Mouse (Mus musculus) erythroblast, embryonic 14.5 days (primary cell): ENCODE measurements at regions not wholly inside any gene's neighbourhood (a gene's known extent, or its start where the extent isn't known, plus 50 kb on each side); places are given as distances from the start of the nearest gene placed in this dataset.

Source experiments
- H3K27me3 ChIP-seq: 2 replicates; pipeline ENCODE4 v1.6.1; 2012; ENCODE audit warnings: inconsistent platforms; ENCODE audit not compliant: control insufficient read depth
- H3K36me3 ChIP-seq: 2 replicates; pipeline ENCODE4 v1.6.1; 2012; ENCODE audit warnings: mild to moderate bottlenecking, inconsistent platforms; ENCODE audit not compliant: control insufficient read depth
- H3K4me1 ChIP-seq: 2 replicates; pipeline ENCODE4 v1.6.1; 2012; ENCODE audit warnings: inconsistent platforms; ENCODE audit not compliant: control insufficient read depth
- H3K4me3 ChIP-seq: replicated peaks from 2 replicates; pipeline ENCODE3; 2012; ENCODE audit warnings: moderate library complexity, mild to moderate bottlenecking, inconsistent platforms
- H3K9me3 ChIP-seq: 2 replicates; pipeline ENCODE4 v1.6.1; 2012; ENCODE audit warnings: low read length, inconsistent platforms, mixed read lengths; ENCODE audit not compliant: control insufficient read depth
- GATA1 ChIP-seq: IDR thresholded peaks from 2 replicates; pipeline ENCODE4 v1.6.1; 2012; ENCODE audit warnings: low read length, inconsistent platforms, mixed read lengths
- TAL1 ChIP-seq: IDR thresholded peaks from 3 replicates; pipeline ENCODE4 v1.6.1; 2012; ENCODE audit warnings: low read length, inconsistent platforms, mixed read lengths

DNA sequence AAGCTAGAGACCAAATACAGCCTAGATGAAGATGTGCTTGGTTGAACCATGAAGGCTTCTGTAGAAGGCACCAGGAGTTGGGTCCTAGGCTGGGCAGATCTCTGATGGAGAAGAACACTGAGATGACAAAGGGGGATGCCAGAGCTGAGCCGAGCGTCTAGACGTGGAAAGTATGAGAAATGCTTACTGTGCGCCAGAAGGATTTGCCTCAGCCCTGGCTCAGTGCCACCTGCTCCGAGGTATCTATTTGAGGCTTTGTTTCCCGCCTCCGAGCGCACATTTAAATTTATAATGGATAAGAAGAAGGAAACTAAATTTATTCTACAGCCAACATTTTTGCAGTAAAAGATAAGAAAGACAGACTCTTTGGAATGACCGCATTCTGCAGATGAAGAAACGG, 317.2 kb upstream of the Runx1 start:
- Histone ChIP-seq H3K4me3 (no peak overlapping the region), H3K9me3 (no peaks in the 10 kb centered on the region), H3K4me1 (peaks cover 45% of the 10 kb centered on the region), H3K36me3 (no peaks in the 10 kb centered on the region), H3K27me3 (peaks cover 44% of the 10 kb centered on the region)
- no peak for TF ChIP-seq GATA1
- TF ChIP-seq TAL1, result no peak

DNA sequence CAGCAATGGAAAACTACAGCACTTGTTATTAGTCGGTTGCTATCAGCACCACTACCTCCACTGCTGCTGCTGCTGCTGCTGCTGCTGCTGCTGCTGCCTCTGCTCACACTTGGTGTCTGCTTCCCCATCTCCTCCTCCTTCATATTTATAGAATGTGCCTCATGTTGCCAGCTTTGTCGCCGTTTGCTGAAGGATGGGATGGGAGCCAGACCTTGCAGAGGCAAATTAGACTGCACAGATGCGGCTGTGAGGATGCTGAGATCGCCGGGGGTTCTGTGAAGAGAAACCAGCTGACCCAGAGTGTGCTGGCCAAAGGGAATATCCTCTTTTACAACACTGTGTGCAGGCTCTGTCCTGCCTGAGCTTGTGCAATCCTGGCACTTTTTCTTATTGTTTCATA, 316.0 kb upstream of the Runx1 start:
- Histone ChIP-seq H3K4me1 (peaks cover 44% of the 10 kb centered on the region), H3K36me3 (no peaks in the 10 kb centered on the region), H3K27me3 (peaks cover 53% of the 10 kb centered on the region), H3K9me3 (no peaks in the 10 kb centered on the region), H3K4me3 (no peak overlapping the region)
- TF ChIP-seq TAL1, result no peak
- TF ChIP-seq GATA1, result no peak

DNA sequence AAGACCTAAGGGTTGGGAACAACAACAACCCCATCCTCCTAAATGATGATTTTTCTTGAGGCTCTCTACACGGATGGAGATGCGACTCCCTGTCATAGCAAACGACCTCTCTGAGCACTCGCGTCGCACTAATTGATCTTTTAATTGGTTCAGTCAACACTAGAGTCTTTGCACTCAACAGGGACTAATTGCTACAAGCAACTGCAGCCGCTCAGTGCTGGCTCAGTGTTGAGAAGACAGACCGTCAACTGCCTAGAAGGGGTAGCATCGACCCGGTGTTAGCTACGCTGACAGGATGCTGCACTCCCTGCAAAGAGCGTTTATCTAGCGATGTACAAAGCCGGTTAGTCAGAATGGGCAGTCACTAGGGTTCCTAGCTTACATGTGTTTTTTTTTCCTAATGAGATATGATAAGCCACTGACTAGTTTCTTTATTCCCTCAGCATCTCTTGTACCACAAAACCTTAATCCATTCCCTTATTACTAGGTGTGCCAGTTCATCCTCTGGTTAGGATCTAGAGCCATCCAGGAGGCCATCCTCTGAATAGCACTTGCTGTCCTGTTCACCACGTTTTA, 314.7 kb upstream of the Runx1 start:
- peaks cover 36% of the 10 kb centered on the region for H3K4me1 ChIP-seq
- H3K36me3 ChIP-seq, result no peaks in the 10 kb centered on the region
- H3K4me3 ChIP-seq, result no peak overlapping the region
- no peaks in the 10 kb centered on the region for H3K9me3 ChIP-seq
- peaks cover 53% of the 10 kb centered on the region for H3K27me3 ChIP-seq
- no peak for TF ChIP-seq TAL1
- TF ChIP-seq GATA1, result no peak

DNA sequence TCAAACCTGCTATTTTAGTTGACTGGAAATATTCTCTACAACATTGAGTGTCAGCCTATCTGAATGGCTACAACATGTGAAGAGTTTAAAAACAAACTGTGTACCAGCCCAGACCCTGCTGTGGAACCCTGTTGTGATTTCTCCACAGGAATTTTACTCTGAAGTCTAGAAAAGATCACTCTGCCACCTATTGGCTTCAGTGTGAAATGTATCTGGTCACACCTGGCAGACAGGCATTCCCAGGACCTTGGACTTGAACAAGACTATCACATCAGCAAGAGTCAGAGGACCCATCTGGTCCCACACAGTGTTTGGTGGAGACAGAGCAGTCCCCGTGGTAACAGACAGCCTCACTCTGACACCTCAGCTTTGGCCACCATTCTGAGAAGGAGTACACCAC, 311.3 kb upstream of the Runx1 start:
- peaks cover 45% of the 10 kb centered on the region for H3K4me1 ChIP-seq
- peaks cover 43% of the 10 kb centered on the region for H3K27me3 ChIP-seq
- H3K4me3 ChIP-seq, result no peak overlapping the region
- H3K36me3 ChIP-seq, result no peaks in the 10 kb centered on the region; the same call in 1 of the 2 replicates
- TF ChIP-seq GATA1, result no peak
- no peaks in the 10 kb centered on the region for H3K9me3 ChIP-seq

DNA sequence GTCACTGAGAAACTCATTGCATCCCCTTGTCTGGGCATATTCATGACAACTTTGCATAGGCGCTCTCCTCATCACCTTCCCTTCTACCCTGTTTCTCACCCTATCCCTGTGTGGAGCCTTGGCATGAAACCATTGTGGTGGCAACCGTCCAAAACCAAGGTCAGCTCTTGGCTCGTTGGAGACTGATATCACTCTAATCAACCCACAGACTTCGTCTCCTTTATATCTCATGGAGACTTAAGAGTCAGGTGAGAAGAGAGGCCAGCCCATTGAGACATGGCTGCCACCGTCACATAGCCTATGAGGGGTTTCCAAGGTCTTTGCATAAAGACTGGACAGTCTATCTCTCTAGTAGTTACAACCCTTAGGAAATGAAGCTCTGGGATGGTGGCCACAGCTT, 305.5 kb upstream of the Runx1 start:
- Histone ChIP-seq H3K9me3 (no peaks in the 10 kb centered on the region), H3K27me3 (no peaks in the 10 kb centered on the region), H3K36me3 (peaks cover 7% of the 10 kb centered on the region; the same call in 1 of the 2 replicates), H3K4me1 (peaks cover 90% of the 10 kb centered on the region), H3K4me3 (no peak overlapping the region)
- no peak for TF ChIP-seq TAL1
- no peak for TF ChIP-seq GATA1

DNA sequence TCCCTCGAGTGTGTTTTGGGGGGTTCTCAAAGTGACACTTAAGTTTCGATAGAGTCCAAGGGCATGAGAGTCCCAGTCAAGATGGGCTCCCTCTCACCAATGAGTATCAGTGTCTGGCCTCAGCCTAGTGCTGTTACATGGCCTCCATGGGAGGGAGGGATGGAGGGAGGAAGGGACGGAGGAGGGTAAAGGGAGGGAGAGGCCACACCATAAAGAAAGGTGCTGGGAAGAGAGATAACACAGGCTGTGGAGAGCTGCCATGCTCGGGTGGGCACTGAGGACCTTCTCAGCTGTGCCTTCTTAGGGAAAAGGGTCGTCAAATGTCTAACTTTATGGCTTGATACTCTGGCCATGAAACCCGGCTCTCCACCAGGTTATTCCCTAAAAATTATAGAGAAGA, 304.7 kb upstream of the Runx1 start:
- peaks cover 7% of the 10 kb centered on the region for H3K36me3 ChIP-seq
- H3K4me1 ChIP-seq, result peaks cover 92% of the 10 kb centered on the region
- H3K4me3 ChIP-seq, result no peak overlapping the region

DNA sequence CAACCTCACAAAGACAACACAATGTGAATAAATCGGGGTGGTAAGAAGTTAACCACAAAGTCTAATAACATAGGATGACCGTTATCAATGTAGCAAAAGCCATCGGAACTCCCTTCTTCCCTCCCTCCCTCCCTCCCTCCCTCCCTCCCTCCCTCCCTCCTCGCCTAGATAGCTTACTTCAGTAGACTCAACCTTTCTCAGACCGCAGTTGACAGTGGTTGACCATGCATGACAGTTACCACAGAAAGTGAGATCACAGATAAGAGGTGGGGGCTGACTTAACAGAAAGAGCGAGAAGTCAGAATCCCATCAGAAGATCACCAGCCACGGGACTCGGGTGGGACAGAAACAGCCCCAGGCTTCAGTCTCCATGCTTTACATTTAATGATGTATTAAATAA, 297.8 kb upstream of the Runx1 start:
- no peaks in the 10 kb centered on the region; the same call in none of the 2 replicates for H3K36me3 ChIP-seq
- peaks cover 61% of the 10 kb centered on the region for H3K4me1 ChIP-seq
- H3K27me3 ChIP-seq, result peaks cover 31% of the 10 kb centered on the region
- H3K4me3 ChIP-seq, result no peak overlapping the region
- no peaks in the 10 kb centered on the region for H3K9me3 ChIP-seq
- no peak for TF ChIP-seq TAL1
- no peak for TF ChIP-seq GATA1

More for the DNA sequence above, 304.7 kb upstream of the Runx1 start:
- TF ChIP-seq GATA1, result no peak; the same call in 1 of the 2 replicates
- no peak for TF ChIP-seq TAL1
- Histone ChIP-seq H3K9me3 (no peaks in the 10 kb centered on the region), H3K27me3 (no peaks in the 10 kb centered on the region)

DNA sequence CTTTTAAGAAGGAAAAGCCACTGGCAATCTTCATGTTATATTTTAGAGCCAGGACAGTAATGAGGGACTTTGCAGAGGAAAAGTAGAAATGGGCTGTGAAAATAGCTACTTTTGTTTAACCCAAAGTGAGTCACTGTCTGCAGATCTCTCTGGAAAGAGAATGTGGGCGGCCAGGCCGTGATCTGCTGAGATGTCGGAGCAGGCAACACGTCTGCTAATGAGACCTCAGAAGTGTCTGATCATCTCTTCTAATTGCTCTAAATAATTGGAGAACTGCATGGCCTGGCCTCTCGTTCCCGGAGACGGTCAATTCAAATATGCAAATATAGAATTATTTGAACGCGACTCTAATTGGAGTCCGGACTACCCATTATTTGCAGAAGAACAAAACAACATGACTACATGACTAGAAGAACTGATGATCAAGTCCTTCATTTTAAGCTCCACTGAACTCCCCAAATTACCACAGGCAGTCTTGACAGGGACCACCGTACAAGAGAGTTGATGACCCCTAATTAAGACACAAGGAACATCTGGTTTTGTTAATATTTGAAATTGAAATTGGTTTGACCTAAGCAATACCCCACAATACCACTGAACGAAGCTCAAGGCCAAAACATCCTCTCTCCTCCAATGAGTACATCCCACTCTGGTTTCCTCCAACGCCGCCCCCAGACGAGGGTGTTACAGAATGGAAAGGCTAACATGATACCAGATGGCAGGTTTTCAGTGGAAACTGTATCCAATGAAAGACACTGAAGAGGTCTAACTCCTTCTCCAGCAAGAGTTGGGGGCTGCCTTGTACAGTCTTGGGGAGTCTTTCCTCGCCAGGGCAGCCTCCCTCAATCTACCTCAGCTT, 290.4 kb upstream of the Runx1 start:
- no peaks in the 10 kb centered on the region for H3K36me3 ChIP-seq
- H3K27me3 ChIP-seq, result peaks cover 54% of the 10 kb centered on the region
- TF ChIP-seq TAL1 (no peak), GATA1 (no peak)
- H3K9me3 ChIP-seq, result peaks cover 6% of the 10 kb centered on the region
- H3K4me3 ChIP-seq, result no peak overlapping the region
- H3K4me1 ChIP-seq, result no peaks in the 10 kb centered on the region

DNA sequence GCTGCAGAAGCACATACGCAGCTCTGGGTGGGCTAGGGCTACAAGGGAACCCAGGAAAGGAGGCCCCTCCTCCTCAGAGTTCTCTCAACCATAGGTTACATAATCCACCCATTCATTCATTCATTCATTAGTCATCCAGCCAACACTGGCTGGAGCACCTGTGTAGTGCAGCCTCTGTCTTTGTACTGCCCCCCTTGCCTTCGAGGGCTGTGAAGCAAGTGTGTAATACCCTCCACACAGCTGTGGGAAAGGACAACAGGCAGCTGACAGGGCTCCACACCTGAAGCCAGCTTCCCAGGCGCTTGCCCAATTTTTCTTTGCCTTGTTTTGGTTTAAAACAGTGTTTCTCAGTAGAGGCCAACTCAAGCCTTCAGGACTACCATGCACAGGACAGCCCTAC, 285.0 kb upstream of the Runx1 start:
- Histone ChIP-seq H3K4me1 (peaks cover 11% of the 10 kb centered on the region), H3K9me3 (peaks cover 2% of the 10 kb centered on the region; the same call in 1 of the 2 replicates), H3K4me3 (no peak overlapping the region), H3K36me3 (no peaks in the 10 kb centered on the region), H3K27me3 (peaks cover 41% of the 10 kb centered on the region)
- TF ChIP-seq GATA1 (no peak), TAL1 (no peak)

DNA sequence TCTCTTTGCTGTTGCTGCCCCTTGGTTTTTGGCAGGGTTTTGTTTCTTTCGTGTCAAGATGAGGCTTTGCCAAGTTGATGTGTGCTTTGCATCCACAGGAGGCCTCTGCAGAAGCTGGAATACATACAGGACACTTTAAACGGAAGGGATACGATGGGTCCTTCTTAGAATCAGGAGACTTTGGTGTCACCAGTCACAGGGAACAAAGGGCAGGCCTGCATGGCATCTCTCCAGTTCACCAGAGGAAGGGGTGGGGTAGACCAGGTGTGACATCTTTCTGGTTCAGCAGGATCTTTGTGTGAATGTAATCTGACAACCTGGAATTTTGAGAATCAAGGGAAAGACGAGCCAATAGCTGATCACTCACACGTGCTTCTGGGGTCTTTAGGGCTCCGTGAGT, 284.5 kb upstream of the Runx1 start:
- H3K9me3 ChIP-seq, result peaks cover 2% of the 10 kb centered on the region; the same call in 1 of the 2 replicates
- H3K36me3 ChIP-seq, result no peaks in the 10 kb centered on the region
- peaks cover 11% of the 10 kb centered on the region for H3K4me1 ChIP-seq
- TF ChIP-seq GATA1, result no peak
- TF ChIP-seq TAL1, result no peak
- H3K4me3 ChIP-seq, result no peak overlapping the region
- peaks cover 39% of the 10 kb centered on the region for H3K27me3 ChIP-seq
